Comparison of ENCODE assay signal across 8 mouse cellular contexts in genomic region chr19:45074580-45075322, GRCm38 (mm10). TPM values are rescaled to one million over a fixed set of nuclear protein-coding genes. Genes with fewer than 3 reads are reported as not detected.
DNase-seq lines count a peak whose midpoint lies in the region; ATAC-seq lines count a peak whose summit lies in the region.

Kazald1 (plus strand) TSS chr19:45075241.

- ATAC-seq in inflammation-experienced regulatory T-cells, adult 6 months = peak; percentile 70
- ATAC-seq in megakaryocyte progenitor cell, adult 5-6 weeks (replicated peaks; ENCODE audit: poor library complexity) = peak; percentile 54

- DNase-seq in adrenal gland, adult (ENCODE audit: inconsistent age in 2 of 2, low spot score in 1 of 2) = peak; percentile 96 to 99
- DNase-seq in embryo, embryonic 10 days (ENCODE audit: low spot score) = peak; percentile 94
- peak; percentile 95 for DNase-seq in gastrocnemius, postnatal 10 days
- DNase-seq in left cerebral cortex, postnatal 10 days (ENCODE audit: extremely low spot score in 1 of 2, low spot score in 2 of 2) = peak; percentile 91 to 93
- peak; percentile 95 for DNase-seq in right cerebral cortex, postnatal 10 days (ENCODE audit: low spot score in 2 of 2)
- peak; percentile 96 for DNase-seq in urinary bladder, postnatal 14 days (ENCODE audit: low spot score)

- intact Hi-C loops in left cerebral cortex, postnatal 10 days (cut with DNase I) = loop anchor here (5.0 kb wide), 1 partner anchor 83 kb away; no protein-coding TSS in a partner anchor

RNA-seq across cellular contexts. Expression of gene Kazald1, which starts in this region (rescaled TPM):
- 10 to 100 TPM; 11.4 to 19.2 TPM for total RNA-seq in gastrocnemius, postnatal 10 days (2021)
- 1 to 10 TPM in 1 of 3 experiments, under 1 TPM in 2; 0.21 to 1.0 (median 0.56) TPM for polyA plus RNA-seq in inflammation-experienced regulatory T-cells, adult 6 months (2017; shearing (Covaris generic))
- total RNA-seq in left cerebral cortex, postnatal 10 days (2021) = 1 to 10 TPM; 1.6 to 2.0 TPM
- 0.17 and 0.25 TPM in 2 replicates for total RNA-seq in megakaryocyte progenitor cell, adult 5-6 weeks (2015)
- total RNA-seq in megakaryocyte progenitor cell, adult 5-6 weeks (2017) = 0.83 and 0.84 TPM in 2 replicates

Comparison
In these comparisons a context has a peak if more than half of its experiments do, and no peak if none do; other contexts are left out.
1. Peak in every context shown above with its lines: DNase-seq and ATAC-seq.
2. RNA of gene Kazald1 (total RNA-seq): 11.4 to 19.2 TPM in gastrocnemius, postnatal 10 days; 1.6 to 2.0 TPM in left cerebral cortex, postnatal 10 days and 0.17 to 0.84 TPM in megakaryocyte progenitor cell, adult 5-6 weeks; every median in the first group is over 4 times any median in the second.
3. Peak in ATAC-seq in megakaryocyte progenitor cell, adult 5-6 weeks; RNA of the gene not detected or under 1 TPM.